8 mouse cellular contexts compared by ENCODE assay signal in genomic region chr17:24849733-24850064, GRCm38 (mm10). TPM values are rescaled to one million over a fixed set of nuclear protein-coding genes. Genes with fewer than 3 reads are reported as not detected.
DNase-seq lines count a peak whose midpoint lies in the region; ATAC-seq and TF ChIP-seq lines count a peak whose summit lies in the region.

No protein-coding gene starts in this region.

- no peak; the same call in 1 of the 2 replicates for TF ChIP-seq RAD21 in CH12.LX (IDR thresholded peaks at IDR 0.05; ENCODE audit: low read depth, low read length)

- TF ChIP-seq CTCF in heart, adult 2 months (IDR thresholded peaks at IDR 0.05): peak; percentile 60
- peak in 1 of 2 experiments; percentile 37; a peak in 2 of 4 replicates for TF ChIP-seq CTCF in CH12.LX (conservative IDR thresholded peaks at IDR 0.05 in 1 of 2, IDR thresholded peaks at IDR 0.05 in 1 of 2; ENCODE audit: low read depth in 2 of 2, low read length in 2 of 2)

- H3K27me3 ChIP-seq in heart, adult 2 months (ENCODE audit: control insufficient read depth, insufficient read depth, low read length): no peaks in the 10 kb centered on the region
- H3K27me3 ChIP-seq in CH12.LX (replicated peaks): peaks cover 10% of the 10 kb centered on the region
- H3K27me3 ChIP-seq in forebrain, embryonic 10.5 days (ENCODE audit: poor library complexity, severe bottlenecking): peaks cover 19% of the 10 kb centered on the region
- H3K27me3 ChIP-seq in liver, embryonic 12.5 days (replicated peaks): peaks cover 5% of the 10 kb centered on the region; the same call in 1 of the 2 replicates

- dilution Hi-C loops in CH12.LX (cut with MboI; ENCODE audit: extremely low pct_ligation_motif_present, extremely low pct_unique_long_range_greater_than_20kb, low sequenced_read_pairs): no loop called here

- peak overlapping the region; percentile 74 for H3K9ac ChIP-seq in heart, adult 2 months (ENCODE audit: low read depth, low read length)
- peak overlapping the region; percentile 33 for H3K9ac ChIP-seq in CH12.LX (ENCODE audit: insufficient read depth, low read depth)
- H3K9ac ChIP-seq in liver, embryonic 12.5 days: peak overlapping the region; percentile 90

- H3K36me3 ChIP-seq in heart, adult 2 months (ENCODE audit: control insufficient read depth, insufficient read depth, low read length): no peaks in the 10 kb centered on the region
- H3K36me3 ChIP-seq in CH12.LX (replicated peaks in 1 of 2; ENCODE audit: control insufficient read depth in 1 of 2, insufficient read depth in 1 of 2, low read length in 1 of 2): peaks cover 11 to 20% of the 10 kb centered on the region in 2 experiments
- H3K36me3 ChIP-seq in forebrain, embryonic 10.5 days (replicated peaks): peaks cover 7% of the 10 kb centered on the region; the same call in 1 of the 2 replicates
- peaks cover 24% of the 10 kb centered on the region for H3K36me3 ChIP-seq in liver, embryonic 12.5 days

- intact Hi-C loops in heart, adult 2 months (cut with DNase I): loop anchor here (2.0 kb wide), 1 partner anchor 35 kb away; no protein-coding TSS in a partner anchor

- H3K4me2 ChIP-seq in CH12.LX (ENCODE audit: insufficient read depth, low read depth, poor library complexity, severe bottlenecking): peak overlapping the region; percentile 33
- peak overlapping the region; percentile 87 for H3K4me2 ChIP-seq in liver, embryonic 12.5 days

- peak overlapping the region; percentile 62 for H3K4me3 ChIP-seq in heart, adult 2 months
- peak overlapping the region; percentile 71 to 75 (median 74) for H3K4me3 ChIP-seq in CH12.LX (replicated peaks in 1 of 3; ENCODE audit: low read depth in 2 of 3, low read length in 2 of 3, poor library complexity in 1 of 3)
- peak overlapping the region; percentile 81 for H3K4me3 ChIP-seq in forebrain, embryonic 10.5 days
- peak overlapping the region; percentile 78 for H3K4me3 ChIP-seq in liver, embryonic 12.5 days

- TF ChIP-seq EP300 in heart, adult 2 months (IDR thresholded peaks at IDR 0.05; ENCODE audit: insufficient read depth, low read depth, low read length): peak; percentile 38; the same call in 1 of the 2 replicates
- no peak for TF ChIP-seq EP300 in CH12.LX (IDR thresholded peaks at IDR 0.05; ENCODE audit: low read length)

- no peaks in the 10 kb centered on the region for H3K79me2 ChIP-seq in heart, adult 2 months (replicated peaks; ENCODE audit: control insufficient read depth, insufficient read depth, low read length)
- H3K79me2 ChIP-seq in CH12.LX (replicated peaks; ENCODE audit: control insufficient read depth, extremely low read depth, insufficient read depth, poor library complexity, severe bottlenecking): no peaks in the 10 kb centered on the region

- in situ Hi-C loops in CH12.LX (cut with MboI; ENCODE audit: low pct_ligation_motif_present, low pct_unique_long_range_greater_than_20kb, low sequenced_read_pairs): loop anchor here (5.0 kb wide), 1 partner anchor 38 kb away; the partner anchor contains the start of genes Nubp2 and Spsb3

- WGBS in heart, adult 2 months: under 1% methylated on average over 21 of the region's 21 CpGs
- under 1% methylated on average over 21 of the region's 21 CpGs for WGBS in forebrain, embryonic 10.5 days
- 0% methylated on average over 21 of the region's 21 CpGs for WGBS in liver, embryonic 12.5 days (ENCODE audit: insufficient replicate concordance)

- peak overlapping the region; percentile 87 for H3K27ac ChIP-seq in heart, adult 2 months
- peak overlapping the region; percentile 62 for H3K27ac ChIP-seq in CH12.LX (ENCODE audit: insufficient read depth, low read depth)
- H3K27ac ChIP-seq in forebrain, embryonic 10.5 days: peak overlapping the region; percentile 94
- H3K27ac ChIP-seq in liver, embryonic 12.5 days: peak overlapping the region; percentile 98

- TF ChIP-seq POLR2A in heart, adult 2 months (IDR thresholded peaks at IDR 0.05; ENCODE audit: insufficient read depth, low read depth, low read length): no peak; the same call in 1 of the 2 replicates
- TF ChIP-seq POLR2A in CH12.LX (IDR thresholded peaks at IDR 0.05; ENCODE audit: low read depth, low read length): no peak

- peak; percentile 30 for ATAC-seq in liver, embryonic 12.5 days

- peaks cover 2% of the 10 kb centered on the region for H3K4me1 ChIP-seq in heart, adult 2 months (ENCODE audit: control insufficient read depth, insufficient read depth, low read length)
- H3K4me1 ChIP-seq in CH12.LX (ENCODE audit: control insufficient read depth in 1 of 2, insufficient read depth in 2 of 2): peaks cover 0 to 24% of the 10 kb centered on the region in 2 experiments; a peak in 2 of 4 replicates
- H3K4me1 ChIP-seq in forebrain, embryonic 10.5 days: peaks cover 28% of the 10 kb centered on the region
- H3K4me1 ChIP-seq in liver, embryonic 12.5 days: peaks cover 33% of the 10 kb centered on the region

- H3K9me3 ChIP-seq in CH12.LX (replicated peaks; ENCODE audit: low read length): no peaks in the 10 kb centered on the region
- no peaks in the 10 kb centered on the region for H3K9me3 ChIP-seq in forebrain, embryonic 10.5 days
- H3K9me3 ChIP-seq in liver, embryonic 12.5 days (replicated peaks): no peaks in the 10 kb centered on the region

- DNase-seq in heart, adult 2 months: no peak
- DNase-seq in heart, postnatal 4 days: no peak
- peak; percentile 73 for DNase-seq in CH12.LX (ENCODE audit: extremely low read depth)
- DNase-seq in forebrain, embryonic 10.5 days (ENCODE audit: extremely low spot score, low spot score): no peak
- no peak for DNase-seq in adrenal gland, postnatal 14 days
- DNase-seq in layer of hippocampus, postnatal 36 days: no peak
- no peak for DNase-seq in layer of hippocampus, adult 9-10 months (ENCODE audit: low spot score)

TF ChIP-seq in CH12.LX, 34 proteins besides CTCF, POLR2A, EP300 and RAD21 (continues in another document):
- TF ChIP-seq IRF4 (IDR thresholded peaks at IDR 0.05; ENCODE audit: low read depth, low read length) (no peak), TCF12 (IDR thresholded peaks at IDR 0.05; ENCODE audit: low read depth, low read length) (peak; percentile 62; the same call in 1 of the 2 replicates), TBP (conservative IDR thresholded peaks at IDR 0.05; ENCODE audit: low read depth, low read length) (peak; percentile 54; the same call in 1 of the 2 replicates), JUND (conservative IDR thresholded peaks at IDR 0.05; ENCODE audit: low read depth, low read length) (no peak)

RNA-seq across cellular contexts. Expression of gene Fahd1, which starts 0.5 kb away (rescaled TPM):
- total RNA-seq in heart, adult 2 months (2021): 10 to 100 TPM; 80.3 to 81.5 TPM
- 42.7 and 50.8 TPM in 2 replicates for polyA plus RNA-seq in heart, adult 2 months (2012; rRNA removed)
- 10 to 100 TPM; 50.3 to 53.0 TPM for total RNA-seq in heart, postnatal 4 days (2021)
- total RNA-seq in CH12.LX (2012; rRNA removed) (8.0 and 8.2 TPM in 2 replicates), CH12.LX (2014; rRNA removed) (6.3 and 7.3 TPM in 2 replicates)
- polyA plus RNA-seq in CH12.LX (2012; ENCODE audit: insufficient read length, low read depth): 5.2 and 5.8 TPM in 2 replicates
- polyA plus RNA-seq in forebrain, embryonic 10.5 days (2016; fragmentation: Nextera tagmentation; extraction: Ambion mirVana): 16.6 and 19.0 TPM in 2 replicates
- 34.2 and 34.6 TPM in 2 replicates for polyA plus RNA-seq in liver, embryonic 12.5 days (2016; fragmentation: Nextera tagmentation; extraction: Ambion mirVana)
- 40.6 and 43.0 TPM in 2 replicates for total RNA-seq in adrenal gland, postnatal 14 days (2021)
- 10 to 100 TPM; 18.3 to 23.0 TPM for total RNA-seq in layer of hippocampus, postnatal 36 days (2021)

RNA-seq across cellular contexts. Expression of gene Hagh, which starts 9.8 kb away (rescaled TPM):
- 10 to 100 TPM; 85.8 to 89.5 TPM for total RNA-seq in heart, adult 2 months (2021)
- 126 and 133 TPM in 2 replicates for polyA plus RNA-seq in heart, adult 2 months (2012; rRNA removed)
- 10 to 100 TPM; 77.6 to 82.3 TPM for total RNA-seq in heart, postnatal 4 days (2021)
- total RNA-seq in CH12.LX (2012; rRNA removed): 28.1 and 31.0 TPM in 2 replicates
- total RNA-seq in CH12.LX (2014; rRNA removed): 27.3 and 28.1 TPM in 2 replicates
- 18.1 and 18.9 TPM in 2 replicates for polyA plus RNA-seq in CH12.LX (2012; ENCODE audit: insufficient read length, low read depth)
- 24.5 and 26.4 TPM in 2 replicates for polyA plus RNA-seq in forebrain, embryonic 10.5 days (2016; fragmentation: Nextera tagmentation; extraction: Ambion mirVana)
- polyA plus RNA-seq in liver, embryonic 12.5 days (2016; fragmentation: Nextera tagmentation; extraction: Ambion mirVana): 61.1 and 64.8 TPM in 2 replicates
- 122 and 150 TPM in 2 replicates for total RNA-seq in adrenal gland, postnatal 14 days (2021)
- total RNA-seq in layer of hippocampus, postnatal 36 days (2021): 100 to 1,000 TPM; 131 to 134 TPM

RNA-seq across cellular contexts. Expression of gene Igfals, which starts 16.1 kb away (rescaled TPM):
- total RNA-seq in heart, adult 2 months (2021): 10 to 100 TPM; 11.7 to 12.7 TPM
- polyA plus RNA-seq in heart, adult 2 months (2012; rRNA removed): 6.4 and 9.2 TPM in 2 replicates
- 1 to 10 TPM; 2.9 to 3.5 TPM for total RNA-seq in heart, postnatal 4 days (2021)
- total RNA-seq in CH12.LX (2012; rRNA removed) (5.5 and 9.8 TPM in 2 replicates), CH12.LX (2014; rRNA removed) (5.0 and 5.4 TPM in 2 replicates)
- polyA plus RNA-seq in CH12.LX (2012; ENCODE audit: insufficient read length, low read depth): 5.1 and 6.3 TPM in 2 replicates
- 0.17 and 0.36 TPM in 2 replicates for polyA plus RNA-seq in forebrain, embryonic 10.5 days (2016; fragmentation: Nextera tagmentation; extraction: Ambion mirVana)
- polyA plus RNA-seq in liver, embryonic 12.5 days (2016; fragmentation: Nextera tagmentation; extraction: Ambion mirVana): 5.3 and 5.4 TPM in 2 replicates
- 1.2 and 12.2 TPM in 2 replicates for total RNA-seq in adrenal gland, postnatal 14 days (2021)
- under 1 TPM in 1 of 2 experiments, not detected in 1; 0.33 TPM for total RNA-seq in layer of hippocampus, postnatal 36 days (2021)

RNA-seq across cellular contexts. Expression of gene Nubp2, which starts 36.5 kb away (rescaled TPM):
- total RNA-seq in heart, adult 2 months (2021): 10 to 100 TPM; 18.2 to 22.7 TPM
- polyA plus RNA-seq in heart, adult 2 months (2012; rRNA removed): 17.8 and 17.9 TPM in 2 replicates
- total RNA-seq in heart, postnatal 4 days (2021): 10 to 100 TPM; 25.6 to 27.0 TPM
- total RNA-seq in CH12.LX (2012; rRNA removed) (70.9 and 86.9 TPM in 2 replicates), CH12.LX (2014; rRNA removed) (74.3 and 89.1 TPM in 2 replicates)
- 109 and 124 TPM in 2 replicates for polyA plus RNA-seq in CH12.LX (2012; ENCODE audit: insufficient read length, low read depth)
- 81.3 and 82.5 TPM in 2 replicates for polyA plus RNA-seq in forebrain, embryonic 10.5 days (2016; fragmentation: Nextera tagmentation; extraction: Ambion mirVana)
- polyA plus RNA-seq in liver, embryonic 12.5 days (2016; fragmentation: Nextera tagmentation; extraction: Ambion mirVana): 97.7 and 108 TPM in 2 replicates
- total RNA-seq in adrenal gland, postnatal 14 days (2021): 39.5 and 48.8 TPM in 2 replicates
- 10 to 100 TPM; 33.2 to 37.1 TPM for total RNA-seq in layer of hippocampus, postnatal 36 days (2021)

RNA-seq across cellular contexts. Expression of gene Spsb3, which starts 36.7 kb away (rescaled TPM):
- 10 to 100 TPM; 30.4 to 33.8 TPM for total RNA-seq in heart, adult 2 months (2021)
- polyA plus RNA-seq in heart, adult 2 months (2012; rRNA removed): 47.0 and 66.2 TPM in 2 replicates
- total RNA-seq in heart, postnatal 4 days (2021): 10 to 100 TPM; 34.8 to 38.6 TPM
- 23.3 and 27.3 TPM in 2 replicates for total RNA-seq in CH12.LX (2012; rRNA removed)
- total RNA-seq in CH12.LX (2014; rRNA removed): 21.1 and 21.3 TPM in 2 replicates
- polyA plus RNA-seq in CH12.LX (2012; ENCODE audit: insufficient read length, low read depth): 13.3 and 14.4 TPM in 2 replicates
- polyA plus RNA-seq in forebrain, embryonic 10.5 days (2016; fragmentation: Nextera tagmentation; extraction: Ambion mirVana): 42.8 and 45.3 TPM in 2 replicates
- 37.5 and 40.0 TPM in 2 replicates for polyA plus RNA-seq in liver, embryonic 12.5 days (2016; fragmentation: Nextera tagmentation; extraction: Ambion mirVana)
- 30.2 and 34.6 TPM in 2 replicates for total RNA-seq in adrenal gland, postnatal 14 days (2021)
- 10 to 100 TPM; 39.2 to 42.8 TPM for total RNA-seq in layer of hippocampus, postnatal 36 days (2021)

Comparison
In these comparisons a context has a peak if more than half of its experiments do, and no peak if none do; other contexts are left out.
1. H3K9ac ChIP-seq: peak in every context shown above with its lines; median percentile 90 in liver, embryonic 12.5 days; 74 in heart, adult 2 months; 33 in CH12.LX.